Mouse (Mus musculus) CD8-positive naive resting alpha-beta T cell, adult 2 months (primary cell): ENCODE results near the gene Pitpna.

Experiments used
- DNase-seq, 2 experiments: peaks; one replicate each; pipeline ENCODE4 v3.0.0; 2022; ENCODE audit warnings: low read depth in 2 of 2, low spot score in 2 of 2

The Pitpna gene

DNA sequence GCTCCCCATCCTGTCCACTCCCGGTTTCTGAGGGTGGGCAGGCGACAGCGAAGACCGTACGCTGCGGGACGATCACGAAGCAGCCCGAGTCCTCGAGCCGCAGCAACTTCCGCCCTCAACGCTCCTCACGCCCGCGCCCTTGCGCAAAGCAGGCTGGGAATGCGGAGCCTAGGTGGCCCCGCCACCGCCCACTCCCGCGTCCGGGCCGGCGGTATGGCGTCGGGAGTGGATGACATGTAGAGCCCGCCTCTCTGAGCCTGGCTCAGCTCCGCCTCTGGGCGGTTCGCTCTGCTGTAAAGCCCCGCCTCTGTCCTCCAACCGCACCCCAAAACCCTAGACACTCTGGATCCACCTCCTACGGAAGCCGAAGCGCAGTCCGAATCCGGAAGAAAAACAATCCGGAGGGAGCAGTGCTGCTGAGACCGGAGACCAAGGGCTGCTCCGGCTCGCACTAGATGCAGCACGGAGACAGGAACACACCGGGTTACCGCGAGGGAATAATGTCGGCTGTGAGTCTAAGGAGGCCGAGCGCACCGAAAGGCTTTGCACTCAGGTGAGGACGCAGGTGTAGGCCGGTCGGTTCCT, 42.8 kb downstream of the Pitpna start, which contains the start of gene Inpp5k:
Inpp5k (plus strand) TSS at position 344 of the 585 bp plus-strand sequence.
- peak; percentile 95 to 96 for DNase-seq

DNA sequence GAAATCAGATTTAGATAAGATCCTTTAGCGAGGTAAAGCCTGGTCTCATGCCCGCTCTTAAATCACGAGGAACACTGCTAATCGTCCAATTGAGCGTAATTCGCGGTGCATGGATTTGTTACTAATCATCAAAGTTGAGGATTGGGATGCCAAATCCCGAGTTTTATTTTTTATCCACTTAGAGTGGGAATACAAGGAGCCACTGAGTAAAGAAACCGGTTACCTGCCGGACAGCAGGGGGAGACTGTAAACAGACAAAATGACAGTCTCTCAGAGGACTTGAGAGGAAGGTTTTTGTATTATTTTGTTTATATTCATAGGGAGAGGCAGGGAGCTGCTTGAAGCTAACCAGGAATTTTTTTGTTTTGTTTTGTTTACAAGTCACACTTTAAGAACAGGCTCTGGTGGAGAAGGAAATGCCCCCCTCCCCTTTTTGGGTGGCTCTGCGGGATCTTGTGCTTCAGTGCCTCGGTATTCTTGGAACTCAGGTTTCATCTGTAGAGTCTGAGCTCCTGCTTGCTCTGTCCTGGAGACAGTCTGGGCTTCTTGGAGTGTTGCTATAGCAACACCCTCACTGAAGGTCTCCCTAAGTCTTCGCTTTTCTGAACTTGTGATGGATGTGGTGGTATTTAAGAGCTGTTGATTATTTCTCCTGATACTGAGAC, 43.8 kb downstream of the Pitpna start:
- peak in 1 of 2 experiments; percentile 42 for DNase-seq

- DNase-seq = no peak
Observed at GRCm38 (mm10) chr11:75632921-75633320, 45.0 kb downstream of the Pitpna start.

GRCm38 (mm10) chr11:75634801-75635200, 46.9 kb downstream of the Pitpna start:
- DNase-seq = no peak

- no peak for DNase-seq
Observed at GRCm38 (mm10) chr11:75635315-75635714, 47.4 kb downstream of the Pitpna start.

DNA sequence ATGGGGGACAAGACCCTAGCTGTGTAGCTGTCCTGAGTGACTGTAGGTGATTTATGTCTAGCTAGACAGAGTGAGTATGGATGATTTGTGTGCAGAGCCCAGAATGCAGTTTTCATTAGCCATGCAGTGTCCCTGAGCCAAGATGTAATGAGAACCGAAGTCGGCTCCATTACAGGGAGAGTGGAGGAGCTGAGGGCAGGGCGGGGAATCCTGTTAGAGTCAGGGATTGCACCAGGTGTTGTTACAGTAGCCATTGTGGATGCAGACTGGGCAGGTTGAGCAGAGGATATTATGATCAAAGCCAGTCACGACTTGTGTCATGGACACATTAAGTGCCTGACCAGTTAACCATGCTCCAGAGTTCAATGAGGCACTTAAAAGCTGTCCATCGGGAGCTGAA, 55.4 kb downstream of the Pitpna start:
- no peak for DNase-seq

- no peak for DNase-seq
Observed at GRCm38 (mm10) chr11:75644684-75645083, 56.8 kb downstream of the Pitpna start.

GRCm38 (mm10) chr11:75647681-75648211, 59.8 kb downstream of the Pitpna start:
- no peak for DNase-seq

GRCm38 (mm10) chr11:75649155-75649561, 61.3 kb downstream of the Pitpna start:
- DNase-seq = no peak

DNA sequence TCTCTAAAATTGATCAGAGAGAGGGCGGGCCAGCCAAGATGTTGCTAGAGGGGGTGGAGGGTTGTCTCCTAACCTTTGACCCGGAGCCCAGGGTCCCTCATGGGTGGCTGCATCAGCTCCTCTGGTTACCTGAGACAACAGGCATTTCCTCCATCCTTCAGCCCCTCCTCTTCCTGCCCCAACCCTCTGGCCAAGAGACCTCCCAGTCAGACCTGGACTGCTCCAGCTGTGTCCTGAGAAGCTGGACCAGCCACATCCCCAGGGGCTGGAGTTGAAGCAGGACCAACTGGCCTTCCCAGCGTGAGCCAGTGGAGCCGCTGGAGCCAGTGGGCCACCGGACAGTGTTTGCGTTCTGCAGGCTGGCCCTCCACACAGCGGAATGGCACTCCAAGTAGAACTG, 62.4 kb downstream of the Pitpna start, which contains the start of gene Myo1c:
Myo1c (plus strand) TSS at position 194 of the 400 bp plus-strand sequence.
- DNase-seq = no peak

DNA sequence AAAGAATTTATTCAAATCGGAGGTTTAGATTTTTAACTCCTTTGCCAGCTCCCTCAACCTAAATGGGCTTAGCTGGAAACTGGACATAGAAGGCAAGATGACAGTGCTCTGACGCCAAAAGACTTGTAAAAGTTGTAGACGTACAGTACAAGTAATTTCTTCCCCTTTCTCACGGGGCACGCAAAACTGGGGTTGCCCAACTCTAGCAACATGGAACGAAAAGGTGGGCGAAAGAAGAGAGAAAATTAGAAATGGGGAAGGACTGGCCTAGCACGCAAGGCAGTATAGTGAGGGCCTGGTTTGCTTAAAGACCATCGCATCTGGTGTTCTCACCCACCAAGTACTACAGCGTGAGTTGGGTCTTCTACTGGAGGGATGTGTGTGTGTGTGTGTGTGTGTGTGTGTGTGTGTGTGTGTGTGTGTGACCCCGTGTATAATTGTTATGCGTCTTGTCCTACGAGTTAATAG, 63.1 kb downstream of the Pitpna start:
- DNase-seq = no peak

DNA sequence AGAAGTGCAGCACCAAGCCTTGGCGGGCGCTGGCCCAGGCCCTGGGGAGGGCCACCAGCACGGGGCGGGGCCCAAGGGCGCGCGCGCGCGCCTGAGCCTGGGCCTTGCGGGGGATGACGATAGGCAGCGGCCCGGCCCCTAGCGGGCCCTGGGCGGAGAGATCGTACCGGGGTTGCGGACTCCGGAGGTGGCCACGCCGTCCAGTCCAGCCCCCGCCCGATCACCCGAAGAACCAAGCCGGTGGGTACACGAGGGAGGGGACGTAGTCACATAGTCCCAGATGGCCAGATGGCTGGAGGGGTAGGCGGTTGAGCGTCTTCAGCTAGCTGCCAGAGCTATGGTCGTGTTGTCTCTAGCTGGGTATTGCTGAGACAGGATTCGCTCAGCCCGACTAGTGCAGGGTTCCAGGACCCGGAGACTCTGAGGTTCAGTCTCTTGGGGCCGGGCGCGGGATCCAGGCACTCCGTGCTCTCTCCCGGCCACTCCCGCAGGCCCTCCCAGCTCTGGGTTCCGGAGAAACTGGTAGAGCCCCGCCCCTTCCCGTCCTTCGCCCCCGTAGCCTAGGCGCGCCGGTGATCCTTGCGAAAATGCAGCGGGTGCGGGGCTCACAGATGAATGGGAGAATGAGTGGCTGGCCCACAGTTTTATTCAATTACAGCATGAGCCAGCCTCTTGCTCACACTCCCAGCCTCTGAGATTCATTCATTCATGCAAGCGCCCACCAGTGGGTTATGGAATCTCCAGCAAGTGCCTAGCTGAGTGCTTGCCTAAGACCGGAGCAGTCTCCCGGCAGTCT, 63.7 kb downstream of the Pitpna start:
- DNase-seq = peak; percentile 35 to 53

DNA sequence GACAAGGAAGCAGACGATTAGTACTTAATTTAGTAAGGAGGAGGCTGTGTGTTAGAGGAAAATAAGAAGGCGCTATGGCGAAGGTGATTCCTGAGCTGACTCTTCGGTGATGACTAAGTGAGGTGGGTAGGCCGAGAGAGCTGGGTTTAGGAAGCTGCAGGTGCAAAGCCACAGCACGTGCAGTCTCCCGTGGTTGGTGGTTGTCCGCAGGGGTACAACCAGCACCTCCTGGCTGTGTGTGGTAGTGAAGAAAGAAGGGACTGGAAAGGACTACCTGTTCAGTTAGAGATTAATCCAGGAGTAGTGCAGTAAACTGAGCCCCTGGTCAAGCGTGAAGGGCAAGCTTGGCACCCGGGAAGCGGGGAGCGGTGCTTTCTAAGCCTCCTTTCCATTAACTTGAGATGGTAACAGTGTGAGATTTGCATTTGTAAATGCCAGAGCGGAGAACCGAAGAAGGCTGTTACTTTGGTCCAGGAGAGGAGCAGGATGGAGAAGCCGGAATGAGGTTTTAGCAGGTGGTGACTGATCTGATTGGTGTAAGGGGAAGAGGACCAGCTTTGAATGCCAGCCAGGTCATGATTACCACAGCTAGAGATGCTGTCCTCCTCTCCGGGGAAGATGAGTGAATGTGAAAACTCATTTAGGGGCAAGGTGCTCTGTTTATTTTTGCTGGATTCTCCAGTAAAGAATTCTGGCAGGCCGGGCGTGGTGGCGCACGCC, 64.5 kb downstream of the Pitpna start:
- DNase-seq = peak; percentile 43 to 51

GRCm38 (mm10) chr11:75652942-75653684, 65.2 kb downstream of the Pitpna start:
- DNase-seq = no peak

- DNase-seq = peak in 1 of 2 experiments; percentile 47
Observed at GRCm38 (mm10) chr11:75653781-75654470, 66.0 kb downstream of the Pitpna start.

DNA sequence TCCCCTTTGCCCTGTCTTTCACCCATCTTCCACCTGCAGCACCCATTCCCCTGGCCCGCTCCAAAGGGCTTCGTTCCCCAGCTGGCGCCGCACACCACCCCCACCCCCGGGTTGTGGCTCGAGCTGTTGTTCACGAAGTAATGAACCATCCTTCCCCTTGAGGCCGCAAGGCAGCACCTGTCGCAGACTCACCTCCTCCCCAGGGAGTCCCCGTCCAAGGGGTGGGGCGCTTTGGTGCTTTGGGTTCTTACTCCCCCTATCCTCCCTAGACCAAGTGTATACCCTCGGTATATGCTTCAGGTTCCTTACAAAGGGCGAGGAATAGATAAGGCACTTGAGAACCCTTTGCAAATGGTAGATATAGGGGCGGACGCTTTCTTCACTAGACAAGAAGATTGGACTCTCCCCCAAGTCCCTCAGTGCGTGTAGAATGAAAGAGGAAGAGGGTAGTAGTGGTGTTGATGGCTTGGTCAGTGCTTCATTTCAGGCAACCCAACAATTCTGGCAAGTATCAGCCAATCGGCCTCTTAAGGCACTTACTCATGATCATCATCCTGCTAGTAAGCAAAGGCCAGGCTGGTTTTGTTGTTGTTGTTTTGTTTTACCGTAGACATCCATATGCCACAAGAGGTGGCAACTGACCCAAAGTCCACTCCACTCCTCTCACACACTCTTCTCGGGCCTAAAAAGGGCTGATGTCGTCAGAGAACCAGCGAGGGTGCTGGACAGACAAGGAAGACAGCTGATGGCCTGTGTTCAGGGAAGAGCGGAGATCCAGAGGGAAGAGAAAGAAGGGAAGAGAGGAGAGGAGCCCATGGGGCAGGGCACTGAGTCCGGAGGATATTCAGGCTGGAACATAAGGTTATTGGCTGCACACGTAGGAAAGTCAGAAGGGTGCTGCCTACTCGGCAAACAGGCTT, 66.8 kb downstream of the Pitpna start:
- peak in 1 of 2 experiments; percentile 31 for DNase-seq

- peak; percentile 12 to 40 for DNase-seq
Observed at GRCm38 (mm10) chr11:75655621-75656545, 68.0 kb downstream of the Pitpna start.
